Mouse (Mus musculus): ENCODE results near the gene 3830406C13Rik.
"Not testable (repeated sequence)": the region's sequence is repeated elsewhere in the genome, so short reads cannot be mapped to it uniquely, and the experiment has no call there.

The 3830406C13Rik gene

GRCm38 (mm10) chr14:12284141-12284912, at the start of gene 3830406C13Rik:
TSS of gene 3830406C13Rik (plus strand) at chr14:12284173.
- in situ Hi-C loops (cut with MboI), result no loop called here

- in situ Hi-C loops (cut with MboI), result no loop called here
These were observed 40.2 kb upstream of the 3830406C13Rik start for GRCm38 (mm10) chr14:12243726-12244125.

- in situ Hi-C loops (cut with MboI), result no loop called here
These were observed 7.9 kb upstream of the 3830406C13Rik start for GRCm38 (mm10) chr14:12276031-12276430.

GRCm38 (mm10) chr14:12283641-12284040, 332 bp upstream of the 3830406C13Rik start, which contains the start of gene Gm49355:
TSS of gene Gm49355 (plus strand) at chr14:12283976.
- in situ Hi-C loops (cut with MboI), result no loop called here

- in situ Hi-C loops (cut with MboI), result not testable (repeated sequence)
These were observed 5.8 kb downstream of the 3830406C13Rik start for GRCm38 (mm10) chr14:12289747-12290146.

GRCm38 (mm10) chr14:12296391-12296790, 12.4 kb downstream of the 3830406C13Rik start:
- in situ Hi-C loops (cut with MboI), result no loop called here

GRCm38 (mm10) chr14:12299171-12299570, 15.2 kb downstream of the 3830406C13Rik start:
- in situ Hi-C loops (cut with MboI), result no loop called here

GRCm38 (mm10) chr14:12299654-12300053, 15.7 kb downstream of the 3830406C13Rik start:
- in situ Hi-C loops (cut with MboI), result no loop called here

GRCm38 (mm10) chr14:12300275-12300674, 16.3 kb downstream of the 3830406C13Rik start:
- in situ Hi-C loops (cut with MboI), result no loop called here

- in situ Hi-C loops (cut with MboI), result no loop called here
These were observed 16.7 kb downstream of the 3830406C13Rik start for GRCm38 (mm10) chr14:12300677-12301076.

GRCm38 (mm10) chr14:12303106-12303505, 19.1 kb downstream of the 3830406C13Rik start:
- in situ Hi-C loops (cut with MboI), result no loop called here

- in situ Hi-C loops (cut with MboI), result no loop called here
These were observed 49.6 kb downstream of the 3830406C13Rik start for GRCm38 (mm10) chr14:12333622-12334021.

GRCm38 (mm10) chr14:12334925-12335324, 51.0 kb downstream of the 3830406C13Rik start:
- in situ Hi-C loops (cut with MboI), result no loop called here

- in situ Hi-C loops (cut with MboI), result no loop called here
These were observed 53.5 kb downstream of the 3830406C13Rik start for GRCm38 (mm10) chr14:12337421-12337997.

- in situ Hi-C loops (cut with MboI), result no loop called here
These were observed 54.2 kb downstream of the 3830406C13Rik start for GRCm38 (mm10) chr14:12337998-12338809.

- in situ Hi-C loops (cut with MboI), result no loop called here
These were observed 55.0 kb downstream of the 3830406C13Rik start for GRCm38 (mm10) chr14:12338811-12339565.

- in situ Hi-C loops (cut with MboI), result no loop called here
These were observed 56.5 kb downstream of the 3830406C13Rik start for GRCm38 (mm10) chr14:12340238-12341074.

GRCm38 (mm10) chr14:12341075-12341788, 57.3 kb downstream of the 3830406C13Rik start:
- in situ Hi-C loops (cut with MboI), result no loop called here

GRCm38 (mm10) chr14:12341789-12342457, 58.0 kb downstream of the 3830406C13Rik start:
- in situ Hi-C loops (cut with MboI), result no loop called here
